Comparison of ENCODE assay signal across 20 mouse cellular contexts in the genomic region with DNA sequence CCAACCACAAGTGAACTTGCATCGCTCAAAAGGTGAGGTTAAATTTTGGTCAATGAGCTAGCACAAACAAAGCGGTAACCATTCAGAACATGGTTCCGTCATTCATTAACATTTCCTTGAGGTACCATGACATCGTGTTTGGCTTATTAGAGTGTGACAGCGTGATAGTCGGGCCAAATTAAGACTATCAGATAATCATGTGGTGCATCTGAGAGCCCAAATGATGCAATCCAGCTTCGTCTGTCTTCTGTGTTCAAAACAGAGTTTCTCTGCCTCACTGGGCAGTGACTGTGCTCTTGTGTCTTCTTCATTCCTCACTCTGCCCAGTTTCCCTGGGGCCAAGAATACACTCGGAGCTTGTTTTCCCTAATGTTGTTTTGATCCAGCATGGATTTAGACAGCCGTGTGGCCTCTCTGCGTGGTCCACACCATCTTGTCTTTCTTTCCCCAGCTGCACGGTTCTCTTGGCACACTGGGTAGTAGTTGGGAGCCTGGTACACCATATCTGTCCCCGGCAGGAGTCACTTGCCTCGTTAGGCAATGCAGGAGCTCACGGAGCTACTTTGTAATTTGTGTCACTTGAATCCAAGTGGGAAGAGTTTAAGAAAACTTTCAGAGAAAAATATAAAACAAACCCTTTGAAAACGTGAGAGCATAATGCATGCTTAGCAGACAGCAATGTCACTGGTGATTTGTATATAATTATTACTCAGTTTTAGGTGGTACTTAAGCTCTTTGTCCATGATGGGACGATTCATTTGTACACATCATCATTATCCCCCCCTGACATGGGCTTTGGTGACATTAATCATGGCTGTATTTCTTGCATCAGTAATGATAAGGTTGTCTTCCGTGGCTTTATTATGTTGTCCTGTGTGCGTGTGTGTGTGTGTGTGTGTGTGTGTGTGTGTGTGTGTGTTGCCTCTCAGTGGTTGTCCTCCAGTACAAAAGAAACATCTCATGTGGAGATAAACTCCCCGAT.
DNase-seq lines count a peak whose midpoint lies in the region; ATAC-seq and TF ChIP-seq lines count a peak whose summit lies in the region.
"Had no signal": no experiment of that assay in that cellular context is flagged by ENCODE, and none has a peak within 500 bp of the region (broad histone marks: within the 10 kb centered on the region; RNA-seq: fewer than 3 reads in every experiment).

No protein-coding gene starts in this region.

- no peak overlapping the region for H3K4me3 ChIP-seq in cerebellum, adult 2 months (replicated peaks; ENCODE audit: insufficient read depth, low read depth, low read length)
- H3K4me3 ChIP-seq in heart, embryonic 13.5 days = no peak overlapping the region
- H3K4me3 ChIP-seq: embryonic facial prominence, embryonic 12.5 days; erythroblast, embryonic 14.5 days; limb, embryonic 15.5 days; liver, embryonic 15.5 days; midbrain, embryonic 12.5 days had no signal

- 29% methylated on average over 19 of the region's 19 CpGs for WGBS in cerebellum, adult 2 months
- 63% methylated on average over 19 of the region's 19 CpGs for WGBS in heart, embryonic 13.5 days

- H3K27me3 ChIP-seq in cerebellum, adult 2 months (ENCODE audit: control insufficient read depth, insufficient read depth, low read length) = no peaks in the 10 kb centered on the region
- no peaks in the 10 kb centered on the region for H3K27me3 ChIP-seq in heart, embryonic 13.5 days (replicated peaks)
- H3K27me3 ChIP-seq: embryonic facial prominence, embryonic 12.5 days; limb, embryonic 15.5 days; liver, embryonic 15.5 days; midbrain, embryonic 12.5 days had no signal

- no peak overlapping the region for H3K27ac ChIP-seq in cerebellum, adult 2 months (ENCODE audit: insufficient read depth, low read length)
- H3K27ac ChIP-seq in heart, embryonic 13.5 days (replicated peaks) = no peak overlapping the region
- H3K27ac ChIP-seq: embryonic facial prominence, embryonic 12.5 days; limb, embryonic 15.5 days; liver, embryonic 15.5 days; macrophage; midbrain, embryonic 12.5 days had no signal

- no peak for TF ChIP-seq POLR2A in cerebellum, adult 2 months (IDR thresholded peaks at IDR 0.05; ENCODE audit: borderline replicate concordance, insufficient read depth, low read length)

- H3K9ac ChIP-seq in heart, embryonic 13.5 days = no peak overlapping the region
- H3K9ac ChIP-seq: embryonic facial prominence, embryonic 12.5 days; limb, embryonic 15.5 days; liver, embryonic 15.5 days; midbrain, embryonic 12.5 days had no signal

- peak overlapping the region; percentile 27 for H3K4me2 ChIP-seq in heart, embryonic 13.5 days
- H3K4me2 ChIP-seq: embryonic facial prominence, embryonic 12.5 days; limb, embryonic 15.5 days; liver, embryonic 15.5 days; midbrain, embryonic 12.5 days had no signal

- no peak for TF ChIP-seq CTCF in cerebellum, adult 2 months (IDR thresholded peaks at IDR 0.05; ENCODE audit: borderline replicate concordance, insufficient read depth, low read depth, low read length)

- no peaks in the 10 kb centered on the region for H3K36me3 ChIP-seq in heart, embryonic 13.5 days
- H3K36me3 ChIP-seq: embryonic facial prominence, embryonic 12.5 days; limb, embryonic 15.5 days; liver, embryonic 15.5 days; midbrain, embryonic 12.5 days had no signal

- no peak for ATAC-seq in heart, embryonic 13.5 days (ENCODE audit: extremely low read depth, insufficient number of reproducible peaks, low FRiP score, low TSS enrichment)

- peak; percentile 34 to 57 for DNase-seq in cerebellum, postnatal 10 days
- no peak for DNase-seq in cerebellum, adult 2 months
- DNase-seq in heart, adult 9 months (ENCODE audit: low spot score in 2 of 2) = no peak
- DNase-seq in retina, postnatal 1 day = peak; percentile 57
- no peak for DNase-seq in retina, embryonic 14.5 days (ENCODE audit: low spot score)
- no peak for DNase-seq in gastrocnemius, postnatal 36 days
- DNase-seq in layer of hippocampus, adult 9-11 months = no peak
- DNase-seq: adrenal gland, postnatal 25 days; cerebellum, adult 18-20 months; kidney, adult 11 months; kidney, postnatal 10 days; layer of hippocampus, postnatal 36 days; thymus, postnatal 14 days had no signal

- H3K4me1 ChIP-seq in cerebellum, adult 2 months (ENCODE audit: control insufficient read depth, insufficient read depth, low read length) = no peaks in the 10 kb centered on the region
- peaks cover 34% of the 10 kb centered on the region for H3K4me1 ChIP-seq in heart, embryonic 13.5 days
- H3K4me1 ChIP-seq: embryonic facial prominence, embryonic 12.5 days; liver, embryonic 15.5 days had no signal

- H3K9me3 ChIP-seq in heart, embryonic 13.5 days = no peaks in the 10 kb centered on the region
- H3K9me3 ChIP-seq: embryonic facial prominence, embryonic 12.5 days; limb, embryonic 15.5 days; liver, embryonic 15.5 days; midbrain, embryonic 12.5 days had no signal

- intact Hi-C loops in gastrocnemius, postnatal 36 days (cut with DNase I) = no loop called here

Comparison
In these comparisons a context has a peak if more than half of its experiments do, and no peak if none do; other contexts are left out.
1. DNase-seq: peak in cerebellum, postnatal 10 days (2 of 2) and retina, postnatal 1 day (single experiment); none in cerebellum, adult 2 months (0 of 2), heart, adult 9 months (0 of 2), retina, embryonic 14.5 days (single experiment), gastrocnemius, postnatal 36 days (0 of 2) and layer of hippocampus, adult 9-11 months (single experiment).